Mouse (Mus musculus): ENCODE data around the gene Cacna1d. TPM values are rescaled to one million over a fixed set of nuclear protein-coding genes. Genes with fewer than 3 reads are reported as not detected.

Gene Cacna1d
- polyA plus RNA-seq, 2 experiments: 4.9 to 13.0 TPM

DNA sequence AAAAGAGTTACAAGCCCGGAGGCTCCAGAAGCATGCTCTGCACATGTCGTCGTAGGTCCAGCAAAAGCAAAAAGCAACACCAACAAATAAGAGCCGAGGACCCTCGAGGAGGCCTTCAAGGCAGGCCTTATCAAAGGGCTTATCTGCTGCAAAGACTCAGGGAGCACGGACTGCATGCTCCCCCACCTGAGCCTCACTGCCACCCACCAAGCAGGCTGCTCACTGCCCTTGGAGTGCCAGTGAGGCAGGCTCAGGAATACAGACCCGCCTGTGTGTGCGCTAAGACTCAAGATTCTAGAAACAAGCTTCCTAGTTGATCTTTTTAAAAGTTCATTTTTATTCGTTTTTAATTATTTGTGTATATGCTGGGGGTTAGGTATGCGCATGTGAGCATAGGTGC, 181.0 kb downstream of the Cacna1d start:
- DNase-seq (ENCODE audit: low spot score): no peak
- no peak for ATAC-seq (ENCODE audit: low FRiP score, low read depth)
- 84% methylated on average over 10 of the region's 10 CpGs for WGBS

GRCm38 (mm10) chr14:30306221-30306620, 185.0 kb downstream of the Cacna1d start:
- H3K9me3 ChIP-seq (ENCODE audit: control insufficient read depth, low read length): no peaks in the 10 kb centered on the region
- 73% methylated on average over 6 of the region's 6 CpGs for WGBS
- ATAC-seq (ENCODE audit: low FRiP score, low read depth): no peak
- TF ChIP-seq POLR2A (IDR thresholded peaks at IDR 0.05; ENCODE audit: borderline replicate concordance, extremely low read depth, insufficient read depth, insufficient read length): no peak
- H3K9ac ChIP-seq (ENCODE audit: low read depth, low read length, severe bottlenecking): no peak overlapping the region
- no peaks in the 10 kb centered on the region for H3K4me1 ChIP-seq (ENCODE audit: control insufficient read depth, insufficient read depth, low read length)
- H3K4me3 ChIP-seq (replicated peaks; ENCODE audit: low read length): no peak overlapping the region
- no peak overlapping the region for H3K4me2 ChIP-seq (replicated peaks; ENCODE audit: low read depth, low read length, severe bottlenecking)
- no peak overlapping the region for H3K27ac ChIP-seq (replicated peaks; ENCODE audit: low read depth, low read length)
- no peaks in the 10 kb centered on the region for H3K36me3 ChIP-seq (ENCODE audit: control insufficient read depth, insufficient read depth, low read length)
- DNase-seq (ENCODE audit: low spot score): no peak
- no peaks in the 10 kb centered on the region for H3K27me3 ChIP-seq (ENCODE audit: control insufficient read depth, insufficient read depth, low read length)

More for the DNA sequence above, 181.0 kb downstream of the Cacna1d start:
- H3K9ac ChIP-seq (ENCODE audit: low read depth, low read length, severe bottlenecking): no peak overlapping the region
- no peak overlapping the region for H3K4me2 ChIP-seq (replicated peaks; ENCODE audit: low read depth, low read length, severe bottlenecking)
- H3K27me3 ChIP-seq (ENCODE audit: control insufficient read depth, insufficient read depth, low read length): no peaks in the 10 kb centered on the region
- no peaks in the 10 kb centered on the region for H3K9me3 ChIP-seq (ENCODE audit: control insufficient read depth, low read length)
- H3K4me1 ChIP-seq (ENCODE audit: control insufficient read depth, insufficient read depth, low read length): no peaks in the 10 kb centered on the region
- H3K4me3 ChIP-seq (replicated peaks; ENCODE audit: low read length): no peak overlapping the region
- no peak overlapping the region for H3K27ac ChIP-seq (replicated peaks; ENCODE audit: low read depth, low read length)
- no peak for TF ChIP-seq POLR2A (IDR thresholded peaks at IDR 0.05; ENCODE audit: borderline replicate concordance, extremely low read depth, insufficient read depth, insufficient read length)
- H3K36me3 ChIP-seq (ENCODE audit: control insufficient read depth, insufficient read depth, low read length): no peaks in the 10 kb centered on the region

GRCm38 (mm10) chr14:30299946-30300345, 191.3 kb downstream of the Cacna1d start:
- no peaks in the 10 kb centered on the region for H3K36me3 ChIP-seq (ENCODE audit: control insufficient read depth, insufficient read depth, low read length)
- no peak overlapping the region for H3K4me3 ChIP-seq (replicated peaks; ENCODE audit: low read length)
- no peak overlapping the region for H3K4me2 ChIP-seq (replicated peaks; ENCODE audit: low read depth, low read length, severe bottlenecking)
- DNase-seq (ENCODE audit: low spot score): no peak
- no peaks in the 10 kb centered on the region for H3K9me3 ChIP-seq (ENCODE audit: control insufficient read depth, low read length)
- no peaks in the 10 kb centered on the region for H3K4me1 ChIP-seq (ENCODE audit: control insufficient read depth, insufficient read depth, low read length)
- no peaks in the 10 kb centered on the region for H3K27me3 ChIP-seq (ENCODE audit: control insufficient read depth, insufficient read depth, low read length)
- H3K27ac ChIP-seq (replicated peaks; ENCODE audit: low read depth, low read length): no peak overlapping the region
- H3K9ac ChIP-seq (ENCODE audit: low read depth, low read length, severe bottlenecking): no peak overlapping the region
- ATAC-seq (ENCODE audit: low FRiP score, low read depth): no peak
- 73% methylated on average over 7 of the region's 7 CpGs for WGBS
- no peak for TF ChIP-seq POLR2A (IDR thresholded peaks at IDR 0.05; ENCODE audit: borderline replicate concordance, extremely low read depth, insufficient read depth, insufficient read length)

DNA sequence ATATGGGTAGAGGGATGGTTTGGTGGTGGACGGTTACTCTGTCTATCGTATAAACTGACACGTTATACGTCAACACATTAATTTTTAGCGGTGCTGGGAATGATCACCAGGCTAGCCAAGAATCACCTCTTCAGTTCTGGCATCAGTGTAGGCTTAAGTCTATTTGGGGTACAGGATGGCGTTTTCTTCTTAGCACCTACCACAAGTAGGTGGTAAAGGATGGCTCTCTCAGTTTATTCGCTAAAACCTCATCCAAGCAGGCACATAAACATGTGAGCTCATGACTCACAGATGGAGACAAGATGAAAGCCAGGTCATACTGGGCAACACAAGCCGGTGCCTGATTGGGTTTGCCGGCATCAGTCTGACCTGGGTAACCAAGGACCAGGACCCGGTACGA, 193.8 kb downstream of the Cacna1d start:
- H3K4me1 ChIP-seq (ENCODE audit: control insufficient read depth, insufficient read depth, low read length): no peaks in the 10 kb centered on the region
- DNase-seq (ENCODE audit: low spot score) (no peak), ATAC-seq (ENCODE audit: low FRiP score, low read depth) (no peak)
- no peak for TF ChIP-seq POLR2A (IDR thresholded peaks at IDR 0.05; ENCODE audit: borderline replicate concordance, extremely low read depth, insufficient read depth, insufficient read length)
- WGBS: 95% methylated on average over 11 of the region's 11 CpGs
- no peak overlapping the region for H3K4me2 ChIP-seq (replicated peaks; ENCODE audit: low read depth, low read length, severe bottlenecking)
- H3K9ac ChIP-seq (ENCODE audit: low read depth, low read length, severe bottlenecking): no peak overlapping the region
- no peak overlapping the region for H3K27ac ChIP-seq (replicated peaks; ENCODE audit: low read depth, low read length)
- H3K4me3 ChIP-seq (replicated peaks; ENCODE audit: low read length): no peak overlapping the region
- H3K36me3 ChIP-seq (ENCODE audit: control insufficient read depth, insufficient read depth, low read length): no peaks in the 10 kb centered on the region
- no peaks in the 10 kb centered on the region for H3K9me3 ChIP-seq (ENCODE audit: control insufficient read depth, low read length)
- H3K27me3 ChIP-seq (ENCODE audit: control insufficient read depth, insufficient read depth, low read length): no peaks in the 10 kb centered on the region

- Histone ChIP-seq H3K9ac (ENCODE audit: low read depth, low read length, severe bottlenecking) (no peak overlapping the region), H3K36me3 (ENCODE audit: control insufficient read depth, insufficient read depth, low read length) (no peaks in the 10 kb centered on the region), H3K4me2 (replicated peaks; ENCODE audit: low read depth, low read length, severe bottlenecking) (no peak overlapping the region), H3K9me3 (ENCODE audit: control insufficient read depth, low read length) (no peaks in the 10 kb centered on the region), H3K4me3 (replicated peaks; ENCODE audit: low read length) (no peak overlapping the region), H3K27me3 (ENCODE audit: control insufficient read depth, insufficient read depth, low read length) (no peaks in the 10 kb centered on the region), H3K27ac (replicated peaks; ENCODE audit: low read depth, low read length) (0 out of 2 replicates have a peak overlapping the region, but pooled peaks have one; percentile 33), H3K4me1 (ENCODE audit: control insufficient read depth, insufficient read depth, low read length) (0 out of 2 replicates have a peak, but pooled peaks cover 5% of the 10 kb centered on the region)
- no peak for TF ChIP-seq POLR2A (IDR thresholded peaks at IDR 0.05; ENCODE audit: borderline replicate concordance, extremely low read depth, insufficient read depth, insufficient read length)
- 42% methylated on average over 1 of the region's 1 CpGs for WGBS
- DNase-seq (ENCODE audit: low spot score): no peak
- no peak for ATAC-seq (ENCODE audit: low FRiP score, low read depth)
Observed at GRCm38 (mm10) chr14:30292135-30292463, 199.2 kb downstream of the Cacna1d start.

Data from limb, embryonic 14.5 days (tissue).